Mouse (Mus musculus): ENCODE data around the gene 1190005I06Rik.

DNA sequence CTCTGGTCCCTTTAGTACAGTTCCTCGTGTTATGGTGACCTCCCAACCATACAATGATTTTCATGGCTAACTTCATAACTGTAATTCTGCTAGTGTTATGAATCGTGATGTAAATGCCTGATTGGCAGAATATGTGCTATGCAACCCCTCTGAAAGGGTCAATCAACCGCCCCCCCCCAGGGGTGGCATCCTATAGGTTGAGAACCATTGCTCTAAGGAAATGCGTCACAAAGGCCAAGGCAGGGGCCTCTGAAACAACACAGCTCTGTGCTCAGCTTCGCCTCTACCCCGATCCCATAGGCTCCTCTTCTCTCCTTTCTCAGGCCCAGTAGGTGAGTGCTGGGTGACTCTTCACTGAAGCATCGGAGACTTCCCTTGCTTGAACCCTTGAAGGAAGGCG, 38.2 kb upstream of the 1190005I06Rik start:
- no peak for TF ChIP-seq POLR2A (IDR thresholded peaks at IDR 0.05; ENCODE audit: low read depth, low read length)
- TF ChIP-seq CTCF (IDR thresholded peaks at IDR 0.05; ENCODE audit: extremely low read depth, insufficient read length, insufficient replicate concordance, low read depth, low read length) = no peak

Data from small intestine, adult 2 months (tissue).